Mouse (Mus musculus): ENCODE measurements at regions not wholly inside any gene's neighbourhood (a gene's known extent, or its start where the extent isn't known, plus 50 kb on each side); places are given as distances from the start of the nearest gene placed in this dataset.

DNA sequence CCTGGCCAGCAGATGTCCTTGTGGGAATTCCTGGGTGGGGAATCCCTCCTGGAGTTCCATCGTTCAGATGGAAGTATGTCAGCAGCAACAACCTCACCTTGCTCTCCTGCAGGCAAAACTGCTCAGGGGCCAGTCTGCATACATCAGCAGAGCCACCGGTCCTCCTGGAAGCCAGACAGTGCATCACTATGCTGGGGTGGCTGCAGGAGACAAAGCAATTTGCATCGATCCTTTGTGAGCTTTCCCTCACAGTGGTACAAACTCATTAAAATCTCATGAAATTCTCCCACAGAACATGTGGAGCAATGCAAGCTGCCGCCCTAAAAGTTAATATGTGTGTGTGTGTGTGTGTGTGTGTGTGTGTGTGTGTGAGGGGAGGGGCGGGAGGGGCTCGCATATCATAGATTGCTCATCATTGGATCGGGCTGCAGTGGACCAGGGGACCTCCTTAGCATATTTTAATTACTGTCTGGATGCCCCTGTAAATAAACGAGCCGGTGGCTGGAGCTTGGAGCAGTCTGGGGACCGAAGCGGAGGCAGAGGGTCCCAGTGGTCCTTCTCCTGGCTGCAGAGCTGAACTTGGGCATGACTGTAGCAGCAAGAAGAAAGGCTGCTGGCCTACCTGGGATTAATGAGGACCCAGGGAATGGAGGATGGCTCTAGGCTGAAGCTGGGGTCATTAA lies 597.8 kb downstream of the Vrk1 start:
- no peak for TF ChIP-seq CTCF (IDR thresholded peaks at IDR 0.05; ENCODE audit: control insufficient read depth, insufficient read depth, insufficient read length)
- no peak for TF ChIP-seq USF1 (IDR thresholded peaks at IDR 0.05; ENCODE audit: low read depth)
- TF ChIP-seq MAX (IDR thresholded peaks at IDR 0.05): no peak
- no peak for TF ChIP-seq CEBPB (IDR thresholded peaks at IDR 0.05; ENCODE audit: low read depth)
